Mouse (Mus musculus) mouse trophoblast stem cell (cell line): Measurements from ENCODE around the gene Rfc2.

Experiments
- in situ Hi-C, 2 experiments: fragments of 300-500 bp; cut with MseI, MboI; formaldehyde crosslinking; loops; 2 replicates in 1 of 2; 3 replicates in 1 of 2; pipeline ENCODE4 v1.15.1; 2025

Rfc2 gene

DNA sequence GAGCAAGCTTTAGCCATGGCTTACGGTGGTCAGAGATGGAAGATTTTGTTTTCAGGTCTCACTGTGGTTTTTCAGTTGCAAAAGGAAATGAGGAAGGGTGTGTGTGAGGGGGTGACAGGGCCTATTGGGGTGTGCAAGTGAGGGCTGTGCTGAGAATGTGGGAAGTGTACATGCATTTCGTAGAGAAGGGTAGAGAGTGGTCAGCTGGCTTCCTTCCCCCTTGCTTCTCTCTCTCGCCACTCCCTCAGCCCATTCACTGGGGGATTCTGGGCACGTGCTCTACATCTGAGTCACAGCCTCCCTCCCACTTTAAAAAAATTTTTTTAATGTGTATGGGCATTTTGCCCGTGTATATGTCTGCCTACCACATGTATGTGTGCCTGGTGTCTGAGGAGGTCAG, 26.0 kb downstream of the Rfc2 start:
- in situ Hi-C loops = no loop called here

DNA sequence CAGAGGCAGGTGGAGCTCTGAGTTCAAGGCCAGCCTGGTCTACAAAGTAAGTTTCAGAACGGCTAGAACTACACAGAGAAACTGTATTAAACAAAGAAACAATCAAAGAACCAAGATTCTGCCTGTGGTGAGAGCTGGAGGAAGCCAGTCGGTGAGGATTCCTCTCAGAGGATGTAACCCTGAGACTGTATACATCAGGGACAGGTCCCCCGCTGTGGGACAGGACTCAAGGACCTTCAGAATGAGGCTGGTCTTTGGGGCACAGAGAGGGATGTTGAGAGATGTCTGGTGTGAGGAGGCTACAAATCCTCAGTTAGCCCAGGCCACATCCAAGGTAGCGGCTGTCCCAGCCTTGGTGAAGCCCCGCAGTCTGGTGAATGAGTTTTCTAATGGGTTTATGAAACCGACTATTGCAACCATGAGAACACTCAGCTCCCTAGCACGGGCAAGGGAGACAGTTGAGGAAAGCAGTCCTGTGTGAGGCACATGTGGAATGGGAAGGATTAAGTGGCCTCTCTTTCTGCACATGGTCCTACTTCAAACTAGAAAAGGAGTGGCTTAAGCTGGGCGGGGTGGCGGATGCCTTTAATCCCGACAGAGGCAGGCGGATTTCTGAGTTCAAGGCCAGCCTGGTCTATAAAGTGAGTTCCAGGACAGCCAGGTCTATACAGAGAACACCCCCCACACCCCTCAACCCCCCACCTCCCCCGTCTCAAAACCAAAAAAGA, 28.9 kb downstream of the Rfc2 start:
- in situ Hi-C loops = no loop called here

DNA sequence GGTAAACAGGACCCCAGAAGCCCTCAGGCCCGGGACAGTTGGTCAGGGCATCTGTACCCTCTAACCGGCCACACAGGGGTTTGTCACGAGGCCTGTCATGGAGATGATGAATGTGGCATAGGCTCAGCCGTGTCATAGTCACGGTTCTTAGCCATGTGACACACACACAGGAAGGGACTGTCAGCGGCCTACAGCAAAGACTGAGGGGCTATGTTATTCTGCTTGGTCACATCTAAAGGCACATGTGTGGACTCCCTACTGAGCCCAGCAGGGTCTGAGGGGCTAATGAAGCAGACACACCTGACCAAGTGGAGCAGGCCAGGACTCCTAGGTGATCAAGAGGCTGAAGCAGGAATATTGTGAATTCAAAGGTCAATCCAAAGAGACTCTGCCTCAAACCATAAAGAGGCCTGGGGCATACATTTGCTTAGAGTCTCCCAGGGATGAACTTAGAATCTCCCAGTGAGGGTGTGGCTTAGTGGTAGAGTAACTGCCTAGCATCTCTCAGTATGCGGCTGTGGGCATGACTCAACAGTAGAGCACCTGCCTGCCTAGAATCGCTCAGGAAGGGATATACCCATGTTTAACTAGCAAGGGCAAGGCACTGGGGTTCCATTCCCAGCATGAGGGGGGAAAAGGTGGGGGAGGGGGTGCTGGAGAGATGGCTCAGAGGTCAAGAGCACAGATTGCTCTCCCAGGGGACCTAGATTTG, 30.8 kb downstream of the Rfc2 start:
- in situ Hi-C loops = no loop called here

DNA sequence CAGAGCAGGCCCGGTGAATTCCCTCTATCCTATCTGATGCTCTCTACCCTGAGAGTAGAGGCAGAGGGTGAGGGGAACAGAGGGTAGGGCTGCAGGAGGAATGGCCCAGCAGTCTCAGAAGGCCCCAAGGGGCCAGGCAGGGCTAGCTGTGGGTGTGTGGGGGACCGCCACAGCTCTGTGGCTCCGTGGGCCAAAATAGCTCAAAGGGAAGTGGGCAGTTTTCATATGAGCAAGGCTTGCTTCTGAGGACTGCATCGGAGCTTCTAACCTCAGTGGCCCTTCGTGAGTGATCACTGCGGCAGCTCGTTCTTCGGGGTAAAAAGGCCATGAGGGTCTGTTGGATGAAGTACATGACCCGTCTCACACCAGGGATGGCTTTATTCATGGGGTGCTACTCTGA, 32.6 kb downstream of the Rfc2 start:
- in situ Hi-C loops = no loop called here

DNA sequence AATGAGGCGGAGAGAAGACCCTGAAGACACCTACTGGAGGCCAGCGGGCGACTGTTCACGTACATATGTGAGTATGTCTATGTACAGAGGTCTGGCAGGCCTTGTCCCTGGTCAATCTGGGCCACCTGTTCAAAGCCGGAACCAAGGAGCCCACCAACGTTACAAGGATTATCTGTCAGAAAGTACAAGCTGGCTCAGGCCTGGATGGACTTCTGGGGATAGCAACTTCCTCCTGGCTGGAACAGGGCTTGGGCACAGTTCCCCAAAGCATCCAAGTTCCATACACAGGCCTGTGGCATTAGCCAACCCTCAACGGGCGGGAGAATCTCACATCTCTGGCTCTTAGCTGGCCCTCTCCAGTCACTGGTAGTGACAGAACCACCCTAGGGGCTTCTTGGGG, 33.1 kb downstream of the Rfc2 start:
- in situ Hi-C loops = no loop called here

DNA sequence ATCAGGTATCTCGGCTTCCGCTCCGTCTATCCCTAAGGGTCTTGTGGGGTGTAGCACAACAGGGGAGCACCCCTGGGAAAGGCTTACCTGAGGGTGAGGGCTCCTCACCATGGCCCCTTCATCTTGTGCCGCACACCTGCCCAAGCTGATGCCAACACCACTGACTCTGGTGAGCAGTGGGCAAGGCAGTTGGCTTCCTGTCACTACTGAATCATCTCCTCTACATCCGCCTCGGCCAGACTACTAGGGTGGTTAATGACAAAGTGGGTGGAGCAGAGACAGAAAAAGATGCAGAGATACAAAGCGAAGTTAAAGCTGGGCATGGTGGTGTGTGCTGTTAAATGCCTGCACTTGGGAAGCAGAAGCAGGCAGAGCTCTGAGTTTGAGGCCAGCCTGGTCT, 33.6 kb downstream of the Rfc2 start, which contains the start of gene Lat2:
TSS of gene Lat2 (minus strand) at position 224 of the 400 bp plus-strand sequence.
- in situ Hi-C loops = no loop called here

DNA sequence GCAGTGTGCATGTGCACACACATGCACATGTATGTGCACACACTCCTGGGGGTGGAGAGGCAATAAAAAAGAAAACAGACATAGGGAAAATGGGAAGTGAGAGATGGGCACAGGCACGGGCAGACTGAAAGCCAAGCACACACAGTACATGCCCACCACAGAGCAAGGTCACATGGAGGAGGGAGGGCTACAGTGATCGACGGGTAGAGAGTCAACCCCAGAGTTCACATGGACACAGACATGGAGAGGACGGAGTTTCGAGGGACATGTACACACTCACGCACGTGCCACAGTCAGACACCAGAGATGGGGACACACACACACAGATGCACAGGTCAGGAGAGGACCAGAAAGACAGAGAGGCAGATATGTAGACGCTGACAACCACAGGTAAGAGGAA, 34.2 kb downstream of the Rfc2 start:
- in situ Hi-C loops = no loop called here

DNA sequence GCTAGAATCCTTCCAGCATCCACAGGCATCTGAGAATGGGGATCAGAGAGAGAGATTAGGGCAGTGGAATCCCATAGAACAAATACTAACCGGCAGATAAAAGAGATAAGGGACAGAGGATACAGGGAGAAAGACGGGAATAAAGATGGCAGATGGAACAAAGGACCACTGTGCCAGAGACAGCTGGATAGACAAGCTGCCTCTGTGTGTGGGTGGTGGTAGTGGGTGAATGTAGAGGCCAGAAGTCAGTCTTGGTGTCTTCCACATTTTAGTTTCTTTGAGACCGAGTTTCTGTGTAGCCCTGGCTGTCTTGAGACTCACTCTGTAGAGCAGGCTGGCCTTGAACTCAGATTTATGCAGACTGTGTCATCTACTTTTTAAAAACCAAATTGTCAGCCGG, 34.6 kb downstream of the Rfc2 start:
- in situ Hi-C loops = no loop called here

DNA sequence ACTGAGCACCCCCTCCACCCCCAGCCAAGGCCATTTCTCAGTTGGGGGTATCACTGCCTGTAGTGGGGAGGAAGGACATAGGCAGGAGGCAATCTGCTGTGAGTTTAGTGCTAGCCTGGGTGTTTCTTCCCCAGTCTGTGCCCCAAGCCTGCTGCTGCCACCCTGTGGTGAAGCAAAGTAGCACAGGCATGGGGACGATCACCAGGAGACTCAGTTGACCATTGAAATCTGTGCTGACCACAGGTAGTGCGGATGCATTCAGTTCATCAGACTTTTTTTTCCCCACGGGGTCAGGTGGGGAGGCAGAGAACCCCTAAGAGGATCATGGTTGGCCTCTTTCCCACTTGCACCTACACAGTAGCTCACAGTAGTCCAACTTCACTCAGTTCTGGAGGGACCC, 35.9 kb downstream of the Rfc2 start:
- in situ Hi-C loops = no loop called here

DNA sequence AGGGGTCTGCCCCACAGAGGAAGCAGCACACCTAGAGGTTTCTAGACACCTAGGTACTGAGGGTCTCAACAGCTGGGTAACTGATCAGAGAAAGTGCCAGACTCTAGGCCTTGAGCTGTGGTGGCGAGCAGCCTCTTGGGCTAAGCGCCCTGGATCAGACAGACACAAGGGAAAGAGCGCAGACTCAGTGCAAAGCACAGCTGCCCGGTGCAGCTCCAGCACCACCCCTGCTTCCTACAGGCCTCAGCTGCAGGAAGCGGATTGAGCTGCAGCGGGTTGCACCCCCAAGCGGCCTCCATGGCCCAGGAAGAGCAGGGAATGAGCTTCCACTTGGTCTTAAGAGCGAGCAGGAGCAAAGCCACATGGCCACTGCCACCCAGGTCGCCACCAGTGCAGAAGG, 39.3 kb downstream of the Rfc2 start:
- in situ Hi-C loops = no loop called here

DNA sequence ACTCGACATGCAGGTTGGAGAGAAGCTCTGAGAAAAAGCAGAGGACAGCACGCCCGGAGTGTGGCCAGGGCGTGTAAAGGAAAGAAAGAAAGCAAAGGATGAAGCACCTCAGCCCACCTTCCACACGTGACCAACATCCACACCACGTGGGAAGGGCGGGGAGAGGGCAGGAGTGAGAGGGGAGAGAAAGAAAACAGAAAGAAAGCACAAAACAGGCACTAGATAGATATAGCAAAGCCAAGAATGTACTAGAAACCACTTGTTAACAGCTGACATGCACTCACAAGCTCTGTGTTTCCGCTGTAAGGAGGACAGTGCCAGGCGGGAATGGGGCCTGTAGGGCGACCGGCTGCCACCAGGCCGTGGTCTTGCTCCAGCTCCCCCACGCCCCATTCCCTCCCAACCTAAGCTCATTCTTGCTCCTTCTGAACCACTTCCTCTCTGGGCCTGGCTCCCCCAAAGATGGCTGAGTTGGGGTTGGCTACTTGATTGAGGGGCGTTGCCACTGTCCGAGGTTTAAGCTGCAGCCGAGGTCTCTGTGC, 40.0 kb downstream of the Rfc2 start:
- in situ Hi-C loops = no loop called here

DNA sequence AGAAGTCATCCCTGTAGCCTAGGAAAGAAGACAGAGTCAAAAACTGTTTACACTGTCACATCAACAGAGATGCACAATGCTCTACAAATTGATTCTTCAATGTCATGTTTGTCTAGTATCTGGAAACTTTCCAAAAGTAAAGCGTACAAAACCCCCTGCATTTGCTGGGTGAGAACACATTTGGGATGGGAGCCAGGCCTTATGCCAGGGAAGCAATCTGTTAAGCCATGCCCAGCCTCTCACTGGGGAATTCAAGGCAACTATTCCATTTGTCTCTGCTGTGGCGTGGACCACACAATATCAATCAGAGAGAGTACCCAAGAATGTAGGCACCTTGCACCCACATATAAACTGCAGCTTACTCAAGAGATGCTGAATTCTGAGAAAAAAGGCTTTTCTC, 40.9 kb downstream of the Rfc2 start:
- in situ Hi-C loops = no loop called here

DNA sequence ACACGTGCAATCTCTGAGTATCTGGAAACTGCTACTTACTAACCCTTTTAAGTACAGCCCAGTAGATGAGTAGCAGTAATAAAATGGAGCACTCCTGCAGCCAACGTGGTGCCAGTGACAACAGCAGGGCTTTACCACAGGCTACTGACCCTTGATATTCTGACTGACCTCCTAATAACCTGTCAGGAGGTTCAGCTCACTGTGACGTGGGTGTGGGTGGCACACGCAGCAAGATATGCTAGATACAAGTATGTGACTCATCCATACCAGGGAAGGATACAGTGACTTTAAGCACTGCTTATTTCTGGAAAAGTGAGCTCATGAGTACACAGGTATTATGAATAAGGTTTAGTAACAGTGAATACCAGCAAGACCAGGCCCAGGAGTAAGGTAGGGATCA, 48.3 kb downstream of the Rfc2 start:
- in situ Hi-C loops = no loop called here

DNA sequence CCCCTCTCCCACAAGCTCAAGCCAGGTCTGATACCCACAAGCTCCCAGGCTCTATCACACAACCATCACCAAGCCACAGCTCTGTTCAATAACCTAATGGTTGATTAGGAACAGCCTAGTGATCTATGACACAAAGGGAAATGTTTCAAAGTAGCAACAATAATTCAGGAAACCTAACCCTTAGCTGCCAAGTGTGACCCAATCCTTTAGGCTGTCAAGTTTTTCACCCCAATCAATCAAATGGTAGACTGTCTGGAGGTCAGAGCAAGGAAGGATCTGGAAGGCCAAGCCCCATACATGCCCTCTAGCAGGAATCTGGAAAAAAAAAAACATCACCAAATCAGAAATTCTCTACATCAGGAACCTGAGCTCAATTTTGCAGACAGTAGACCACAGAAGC, 49.7 kb downstream of the Rfc2 start:
- in situ Hi-C loops = no loop called here

DNA sequence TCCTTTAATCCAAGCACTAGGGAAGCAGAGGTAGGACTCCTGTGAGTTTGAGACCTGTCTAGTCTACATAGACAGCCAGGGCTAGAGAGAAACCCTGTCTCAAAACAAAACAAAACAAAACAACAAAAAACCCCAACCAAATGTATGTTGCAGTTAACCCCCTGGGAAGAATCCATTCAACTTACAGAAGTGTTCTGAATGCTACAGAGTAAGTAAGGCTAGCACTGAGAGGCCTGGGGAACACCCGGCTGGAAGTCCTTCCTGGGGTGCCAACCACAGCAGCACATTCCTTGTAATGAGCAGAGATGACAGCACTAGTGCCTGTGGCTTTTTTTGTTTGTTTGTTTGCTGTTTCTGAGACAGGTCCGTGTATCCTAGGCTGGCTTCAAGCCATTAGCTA, 51.7 kb downstream of the Rfc2 start:
- in situ Hi-C loops = no loop called here

DNA sequence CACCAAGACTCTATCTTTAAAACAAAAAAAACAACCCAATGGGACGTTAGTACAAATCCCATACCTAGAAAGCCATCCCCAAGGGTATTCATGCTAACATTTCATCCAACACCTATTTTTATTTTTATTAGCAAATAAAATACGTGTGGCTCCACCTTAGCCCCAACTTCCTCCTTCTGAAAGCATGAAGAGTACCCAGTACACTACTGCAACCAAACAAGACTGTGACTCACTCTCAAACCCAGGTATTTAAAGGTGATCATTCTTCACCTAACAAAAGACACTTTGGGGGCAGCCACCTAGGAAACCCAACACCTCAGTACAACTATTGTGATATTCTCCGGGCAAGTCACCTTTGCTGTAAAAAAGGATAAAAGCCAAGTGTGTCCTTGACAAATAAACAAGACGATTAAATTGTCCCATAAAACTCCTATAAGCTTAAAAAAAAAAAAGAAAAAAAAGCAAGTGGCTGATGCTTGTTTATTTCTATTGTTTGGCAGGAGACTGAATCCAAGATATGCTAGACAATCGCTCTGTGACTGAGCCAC, 56.7 kb downstream of the Rfc2 start:
- in situ Hi-C loops = no loop called here

DNA sequence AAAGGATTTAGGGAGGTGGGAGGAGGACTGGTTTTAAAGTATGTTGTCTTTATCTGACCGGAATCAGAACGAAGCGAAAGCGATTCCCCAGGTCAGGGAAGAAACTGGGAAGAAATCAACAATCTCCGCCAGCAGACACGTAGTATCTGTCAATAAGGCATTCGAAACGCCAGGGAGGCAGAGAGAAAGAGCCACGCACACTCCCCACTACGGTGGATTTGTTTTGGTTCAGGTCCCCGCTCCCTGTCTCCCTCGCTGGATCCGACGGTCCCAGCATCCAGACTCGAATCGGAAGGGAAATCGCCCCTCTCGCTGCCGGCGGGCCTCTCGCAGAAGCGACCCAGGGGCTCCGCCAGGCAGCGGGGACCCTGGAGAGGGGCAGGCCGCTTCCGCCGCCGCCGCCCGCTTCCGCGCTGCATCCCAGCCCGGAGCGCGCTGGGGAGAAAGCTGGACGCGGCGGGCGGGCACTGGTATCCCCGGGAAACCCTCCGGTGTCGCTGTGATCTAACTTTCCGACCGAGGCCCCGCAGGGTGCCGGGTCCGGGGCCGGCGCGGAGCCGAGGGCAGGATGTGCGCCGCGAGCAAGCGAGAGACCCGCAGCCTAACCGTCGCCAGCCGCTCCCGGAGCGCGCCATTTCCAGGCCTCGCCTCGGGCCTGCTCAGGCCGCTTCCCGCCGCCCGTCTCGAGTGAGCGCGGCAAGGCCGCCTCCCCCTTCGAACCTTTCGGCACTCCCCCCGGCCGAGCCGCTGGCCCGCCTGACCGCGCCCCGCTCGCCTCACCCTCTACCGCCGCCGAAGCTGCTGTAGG, 57.5 kb downstream of the Rfc2 start:
- in situ Hi-C loops = no loop called here

DNA sequence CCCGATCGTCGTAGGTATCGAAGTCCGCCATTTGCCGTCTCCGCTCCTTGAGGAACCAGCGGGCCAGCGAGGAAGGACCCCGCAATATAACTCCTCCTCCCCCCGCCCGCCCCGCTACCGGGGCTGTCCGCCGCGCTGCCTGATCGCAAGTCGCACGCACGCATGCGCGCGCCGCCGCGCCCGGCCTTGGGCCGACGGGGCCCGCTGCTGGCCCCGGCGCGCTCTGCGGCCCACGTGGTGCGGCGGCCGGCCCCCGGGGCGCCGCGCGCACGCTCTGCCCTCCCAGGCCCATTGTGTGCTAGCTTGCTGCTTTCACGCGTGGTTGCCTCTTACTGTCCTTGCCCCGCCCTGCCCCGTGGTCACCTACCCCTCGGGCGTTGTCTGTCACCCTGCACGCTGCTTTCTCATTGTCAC, 58.1 kb downstream of the Rfc2 start, which contains the start of gene Eif4h:
TSS of gene Eif4h (minus strand) at position 222 of the 414 bp plus-strand sequence.
- in situ Hi-C loops = no loop called here

DNA sequence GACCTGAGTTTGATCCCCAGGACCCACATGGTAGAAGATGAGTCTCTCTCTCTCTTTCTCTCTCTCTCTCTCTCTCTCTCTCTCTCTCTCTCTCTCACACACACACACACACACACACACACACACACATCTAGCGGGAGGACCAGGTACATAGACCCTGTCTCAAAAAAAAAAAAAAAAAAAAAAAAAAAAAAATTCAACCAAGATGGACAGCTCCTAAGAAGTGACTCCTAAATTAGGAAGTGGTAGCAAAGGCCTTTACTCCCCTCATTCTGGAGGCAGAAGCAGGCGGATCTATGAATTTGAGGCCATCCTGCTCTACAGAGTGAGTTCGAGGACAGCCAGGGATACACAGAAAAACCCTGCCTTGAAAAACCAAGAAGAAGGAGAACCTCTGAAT, 59.2 kb downstream of the Rfc2 start:
- in situ Hi-C loops = no loop called here

DNA sequence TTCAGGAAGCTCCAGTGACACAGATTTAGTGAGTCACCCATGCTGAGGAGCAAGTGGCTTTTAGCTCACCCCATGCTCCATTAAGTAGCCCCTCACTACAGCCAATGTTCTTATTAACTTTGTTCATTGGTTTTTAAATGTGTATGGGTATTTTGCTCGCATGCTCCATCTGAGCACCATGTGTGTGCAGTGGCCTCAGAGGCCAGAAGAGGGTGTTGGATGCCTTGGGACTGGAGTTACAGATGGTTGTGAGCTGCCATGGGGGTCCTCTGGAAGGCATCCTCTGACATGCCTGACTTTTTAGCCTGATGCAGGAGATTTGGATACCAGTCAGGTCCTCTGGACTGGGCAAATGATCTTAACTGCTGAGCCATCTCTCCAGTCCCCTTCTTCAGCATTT, 63.0 kb downstream of the Rfc2 start:
- in situ Hi-C loops = no loop called here

DNA sequence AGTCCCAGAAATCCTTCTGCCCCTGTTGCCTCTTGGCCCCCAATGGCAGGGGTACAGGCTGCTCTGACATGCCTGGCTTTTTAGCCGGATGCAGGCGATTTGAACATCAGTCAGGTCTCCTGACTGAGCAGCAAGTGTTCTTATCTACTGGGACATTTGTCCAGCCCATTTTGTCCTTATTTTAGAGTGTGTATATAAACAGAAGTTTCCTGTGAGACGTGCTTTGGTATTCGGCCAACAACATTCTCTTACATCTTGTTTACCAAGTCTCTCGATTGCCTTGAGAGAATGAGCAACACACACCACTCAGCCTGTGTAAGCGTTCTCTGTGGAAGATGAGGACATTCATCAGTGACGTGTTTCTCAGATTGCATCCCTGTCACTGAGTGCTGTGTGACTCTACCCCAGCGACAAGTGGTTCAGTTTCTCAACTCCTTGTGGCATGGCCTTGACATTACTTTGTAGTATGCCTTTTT, 63.5 kb downstream of the Rfc2 start:
- in situ Hi-C loops = no loop called here

DNA sequence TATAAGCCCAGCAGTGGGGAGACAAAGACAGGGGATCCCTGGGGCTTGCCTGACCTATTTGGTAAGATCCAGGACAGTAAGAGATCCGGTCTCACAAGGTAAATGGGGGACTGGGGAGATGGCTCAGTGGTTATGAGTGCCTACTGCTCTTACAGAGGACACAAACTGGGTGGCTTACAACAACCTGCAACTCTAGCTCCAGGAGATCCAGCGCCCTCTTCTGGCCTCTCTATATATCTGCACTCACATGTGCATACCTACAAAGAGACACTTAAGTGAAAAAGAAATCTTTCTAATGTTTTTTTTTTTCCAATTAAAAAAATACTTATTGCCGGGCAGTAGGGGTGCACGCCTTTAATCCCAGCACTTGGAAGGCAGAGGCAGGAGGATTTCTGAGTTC, 65.3 kb downstream of the Rfc2 start:
- in situ Hi-C loops = no loop called here
